Mouse (Mus musculus) CH12.LX (cell line): ENCODE data around the gene Itgav. TPM values are rescaled to one million over a fixed set of nuclear protein-coding genes. Genes with fewer than 3 reads are reported as not detected.

Source experiments
- DNase-seq: peaks from one replicate; pipeline ENCODE4 v3.0.0-alpha.2; 2013; ENCODE audit errors: extremely low read depth
- H3K27ac ChIP-seq: 2 replicates; pipeline ENCODE4 v1.5.1; 2012; ENCODE audit warnings: low read depth, mild to moderate bottlenecking, control low read depth, moderate library complexity; ENCODE audit not compliant: insufficient read depth
- H3K27me3 ChIP-seq: replicated peaks from 2 replicates; pipeline ENCODE3; 2012; ENCODE audit warnings: inconsistent platforms
- H3K36me3 ChIP-seq, 2 experiments: replicated peaks in 1 of 2; 2 replicates each; pipeline versions ENCODE3 to v1.6.1; 2012; ENCODE audit warnings: inconsistent platforms in 1 of 2, low read length in 1 of 2, mild to moderate bottlenecking in 1 of 2, mixed read lengths in 1 of 2, moderate library complexity in 1 of 2; ENCODE audit not compliant: control insufficient read depth in 1 of 2, insufficient read depth in 1 of 2
- H3K4me1 ChIP-seq, 2 experiments: 2 replicates each; pipeline ENCODE4 v1.6.1; 2012; ENCODE audit warnings: inconsistent platforms in 1 of 2, moderate library complexity in 1 of 2; ENCODE audit not compliant: insufficient read depth in 2 of 2, control insufficient read depth in 1 of 2
- H3K4me2 ChIP-seq: 2 replicates; pipeline ENCODE4 v1.6.1; 2012; ENCODE audit warnings: low read depth, mild to moderate bottlenecking, control low read depth; ENCODE audit not compliant: poor library complexity, insufficient read depth, severe bottlenecking
- H3K4me3 ChIP-seq, 3 experiments: fragments of 150-350 bp in 1 of 3; sonication (generic) in 1 of 3; replicated peaks in 1 of 3; 2 replicates each; pipeline versions ENCODE3 to v1.5.1; 2011 to 2012; ENCODE audit warnings: low read depth in 2 of 3, low read length in 2 of 3, mild to moderate bottlenecking in 2 of 3, moderate library complexity in 2 of 3, control low read depth in 1 of 3, improper control_type of control experiment in 1 of 3, inconsistent platforms in 1 of 3, mixed read lengths in 1 of 3; ENCODE audit not compliant: poor library complexity in 1 of 3
- H3K79me2 ChIP-seq: replicated peaks from 2 replicates; pipeline ENCODE4 v1.6.1; 2012; ENCODE audit warnings: mild to moderate bottlenecking, moderate library complexity; ENCODE audit not compliant: control insufficient read depth, poor library complexity, insufficient read depth, severe bottlenecking; ENCODE audit errors: extremely low read depth
- H3K9ac ChIP-seq: 2 replicates; pipeline ENCODE4 v1.6.1; 2012; ENCODE audit warnings: low read depth, mild to moderate bottlenecking, control low read depth, moderate library complexity; ENCODE audit not compliant: insufficient read depth
- H3K9me3 ChIP-seq: replicated peaks from 2 replicates; pipeline ENCODE3; 2012; ENCODE audit warnings: low read length, inconsistent platforms, mixed read lengths
- CHD2 ChIP-seq: IDR thresholded peaks from 2 replicates; pipeline ENCODE4 v1.6.1; 2011; ENCODE audit warnings: low read length, improper control_type of control experiment
- E2F4 ChIP-seq: IDR thresholded peaks from 2 replicates; pipeline ENCODE4 v1.6.1; 2011; ENCODE audit warnings: low read depth, low read length, improper control_type of control experiment; ENCODE audit not compliant: insufficient replicate concordance
- ELF1 ChIP-seq: IDR thresholded peaks from 2 replicates; pipeline ENCODE4 v1.6.1; 2014; ENCODE audit warnings: low read depth, mild to moderate bottlenecking, inconsistent platforms, low read length, improper control_type of control experiment
- GABPA ChIP-seq: IDR thresholded peaks from 2 replicates; pipeline ENCODE4 v1.6.1; 2012; ENCODE audit warnings: low read depth, low read length, improper control_type of control experiment, inconsistent platforms; ENCODE audit not compliant: insufficient replicate concordance
- HCFC1 ChIP-seq: IDR thresholded peaks from 2 replicates; pipeline ENCODE4 v1.6.1; 2012; ENCODE audit warnings: low read depth, mild to moderate bottlenecking, inconsistent platforms, low read length, improper control_type of control experiment
- IRF4 ChIP-seq: IDR thresholded peaks from 2 replicates; pipeline ENCODE4 v1.6.1; 2014; ENCODE audit warnings: low read depth, mild to moderate bottlenecking, inconsistent platforms, low read length, improper control_type of control experiment
- JUN ChIP-seq: IDR thresholded peaks from 2 replicates; pipeline ENCODE4 v1.6.1; 2011; ENCODE audit warnings: low read depth, mild to moderate bottlenecking, low read length, improper control_type of control experiment, moderate library complexity; ENCODE audit not compliant: insufficient read depth
- KAT2A ChIP-seq: IDR thresholded peaks from 2 replicates; pipeline ENCODE4 v1.6.1; 2012; ENCODE audit warnings: low read length, improper control_type of control experiment, inconsistent platforms; ENCODE audit not compliant: insufficient replicate concordance
- MAFK ChIP-seq: IDR thresholded peaks from 2 replicates; pipeline ENCODE4 v1.6.1; 2011; ENCODE audit warnings: low read length, improper control_type of control experiment; ENCODE audit not compliant: insufficient replicate concordance
- MAX ChIP-seq: IDR thresholded peaks from 2 replicates; pipeline ENCODE4 v1.6.1; 2011; ENCODE audit warnings: low read length, improper control_type of control experiment
- MEF2A ChIP-seq: IDR thresholded peaks from 2 replicates; pipeline ENCODE4 v1.6.1; 2014; ENCODE audit warnings: low read depth, mild to moderate bottlenecking, inconsistent platforms, low read length, improper control_type of control experiment, borderline replicate concordance
- NELFE ChIP-seq: IDR thresholded peaks from 2 replicates; pipeline ENCODE4 v1.6.1; 2011; ENCODE audit warnings: low read depth, low read length, improper control_type of control experiment
- NRF1 ChIP-seq: IDR thresholded peaks from 2 replicates; pipeline ENCODE4 v1.6.1; 2014; ENCODE audit warnings: low read depth, mild to moderate bottlenecking, inconsistent platforms, low read length, improper control_type of control experiment, moderate library complexity
- POLR2A ChIP-seq: IDR thresholded peaks from 2 replicates; pipeline ENCODE4 v1.6.1; 2011; ENCODE audit warnings: low read depth, mild to moderate bottlenecking, improper control_type of control experiment, low read length
- RAD21 ChIP-seq: IDR thresholded peaks from 2 replicates; pipeline ENCODE4 v1.6.1; 2011; ENCODE audit warnings: low read depth, mild to moderate bottlenecking, low read length, improper control_type of control experiment, moderate library complexity
- RCOR1 ChIP-seq: conservative IDR thresholded peaks from 2 replicates; pipeline ENCODE4 v1.6.1; 2012; ENCODE audit warnings: low read depth, mild to moderate bottlenecking, inconsistent platforms, low read length, improper control_type of control experiment
- SIN3A ChIP-seq: IDR thresholded peaks from 2 replicates; pipeline ENCODE4 v1.6.1; 2012; ENCODE audit warnings: low read length, improper control_type of control experiment, inconsistent platforms
- TBP ChIP-seq: conservative IDR thresholded peaks from 2 replicates; pipeline ENCODE4 v1.6.1; 2011; ENCODE audit warnings: low read depth, low read length, improper control_type of control experiment
- TCF12 ChIP-seq: IDR thresholded peaks from 2 replicates; pipeline ENCODE4 v1.6.1; 2014; ENCODE audit warnings: low read depth, mild to moderate bottlenecking, inconsistent platforms, low read length, improper control_type of control experiment
- UBTF ChIP-seq: IDR thresholded peaks from 2 replicates; pipeline ENCODE4 v1.6.1; 2012; ENCODE audit warnings: low read depth, mild to moderate bottlenecking, inconsistent platforms, low read length, improper control_type of control experiment, moderate library complexity
- USF1 ChIP-seq: IDR thresholded peaks from 2 replicates; pipeline ENCODE4 v1.6.1; 2014; ENCODE audit warnings: low read depth, mild to moderate bottlenecking, inconsistent platforms, low read length, improper control_type of control experiment
- USF2 ChIP-seq: conservative IDR thresholded peaks from 2 replicates; pipeline ENCODE4 v1.6.1; 2011; ENCODE audit warnings: low read depth, low read length, improper control_type of control experiment
- ZC3H11A ChIP-seq: IDR thresholded peaks from 2 replicates; pipeline ENCODE4 v1.6.1; 2012; ENCODE audit warnings: low read depth, mild to moderate bottlenecking, inconsistent platforms, low read length, improper control_type of control experiment
- ZKSCAN1 ChIP-seq: IDR thresholded peaks from 2 replicates; pipeline ENCODE4 v1.6.1; 2012; ENCODE audit warnings: low read depth, inconsistent platforms, low read length, improper control_type of control experiment, borderline replicate concordance
- ZNF384 ChIP-seq: IDR thresholded peaks from 2 replicates; pipeline ENCODE4 v1.6.1; 2012; ENCODE audit warnings: low read depth, low read length, improper control_type of control experiment, inconsistent platforms
- dilution Hi-C: fragments of 300-500 bp; cut with MboI; formaldehyde crosslinking; loops from 2 replicates; pipeline ENCODE4 v1.14.3; 2020; ENCODE audit warnings: low sequenced_read_pairs; ENCODE audit not compliant: extremely low pct_unique_long_range_greater_than_20kb, extremely low pct_ligation_motif_present
- in situ Hi-C: fragments of 300-500 bp; cut with MboI; formaldehyde crosslinking; loops from 3 replicates; pipeline ENCODE4 v1.14.3; 2019; ENCODE audit warnings: low sequenced_read_pairs, low pct_ligation_motif_present, low pct_unique_long_range_greater_than_20kb, mixed read lengths
- polyA plus RNA-seq: library from polyadenylated mRNA; unstranded; fragments of >175 nt; gene quantifications from 2 replicates; pipeline ENCODE4 v1.2.1, GENCODE M21; 2012; ENCODE audit warnings: low read depth; ENCODE audit not compliant: insufficient read length
- total RNA-seq, 2 experiments: library from RNA; depleted of rRNA; stranded (reverse); fragments of 300-350 nt in 1 of 2; fragments of >200 nt in 1 of 2; gene quantifications; 2 replicates each; pipeline ENCODE4 v1.2.3; 2012 to 2014

The Itgav gene
- total and polyA plus RNA-seq, 3 experiments = 16.2 to 28.2 (median 25.5) TPM

DNA sequence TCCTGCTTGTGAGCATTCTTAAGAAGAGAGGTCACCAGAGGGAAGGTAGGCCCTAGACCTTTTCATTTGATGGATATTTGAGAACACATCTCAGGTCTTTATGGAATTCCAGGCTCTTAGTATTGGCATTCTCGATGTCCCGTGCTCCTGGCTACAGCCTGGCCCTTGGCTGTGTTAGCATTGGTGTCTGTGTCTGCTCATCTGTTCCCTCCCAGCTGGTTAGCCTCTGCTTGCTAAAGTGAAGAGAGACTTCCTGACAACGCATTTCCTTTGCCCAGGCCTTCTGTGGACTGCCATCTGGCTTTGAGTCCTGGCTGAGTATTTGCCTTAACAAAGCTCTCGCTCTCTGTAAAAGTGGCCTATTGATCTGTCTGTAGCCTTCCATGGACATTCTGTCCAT lies 108.7 kb downstream of the Itgav start:
- Histone ChIP-seq H3K27ac (no peak overlapping the region), H3K36me3 (no peaks in the 10 kb centered on the region), H3K27me3 (no peaks in the 10 kb centered on the region), H3K79me2 (no peaks in the 10 kb centered on the region), H3K4me3 (no peak overlapping the region), H3K4me2 (no peak overlapping the region), H3K9me3 (no peaks in the 10 kb centered on the region), H3K9ac (no peak overlapping the region), H3K4me1 (no peaks in the 10 kb centered on the region)
- dilution Hi-C loops (no loop called here), in situ Hi-C loops (no loop called here)
- no peak for TF ChIP-seq ZNF384
- TF ChIP-seq GABPA = no peak
- TF ChIP-seq ZC3H11A = no peak
- no peak for TF ChIP-seq ELF1
- TF ChIP-seq MEF2A = no peak
- no peak for TF ChIP-seq USF1
- TF ChIP-seq IRF4 = no peak
- TF ChIP-seq KAT2A = no peak
- TF ChIP-seq NRF1 = no peak
- no peak for TF ChIP-seq TBP
- no peak for TF ChIP-seq TCF12
- no peak for TF ChIP-seq JUN
- TF ChIP-seq SIN3A = no peak
- TF ChIP-seq HCFC1 = no peak
- TF ChIP-seq MAX = no peak
- no peak for TF ChIP-seq MAFK
- DNase-seq = no peak

DNA sequence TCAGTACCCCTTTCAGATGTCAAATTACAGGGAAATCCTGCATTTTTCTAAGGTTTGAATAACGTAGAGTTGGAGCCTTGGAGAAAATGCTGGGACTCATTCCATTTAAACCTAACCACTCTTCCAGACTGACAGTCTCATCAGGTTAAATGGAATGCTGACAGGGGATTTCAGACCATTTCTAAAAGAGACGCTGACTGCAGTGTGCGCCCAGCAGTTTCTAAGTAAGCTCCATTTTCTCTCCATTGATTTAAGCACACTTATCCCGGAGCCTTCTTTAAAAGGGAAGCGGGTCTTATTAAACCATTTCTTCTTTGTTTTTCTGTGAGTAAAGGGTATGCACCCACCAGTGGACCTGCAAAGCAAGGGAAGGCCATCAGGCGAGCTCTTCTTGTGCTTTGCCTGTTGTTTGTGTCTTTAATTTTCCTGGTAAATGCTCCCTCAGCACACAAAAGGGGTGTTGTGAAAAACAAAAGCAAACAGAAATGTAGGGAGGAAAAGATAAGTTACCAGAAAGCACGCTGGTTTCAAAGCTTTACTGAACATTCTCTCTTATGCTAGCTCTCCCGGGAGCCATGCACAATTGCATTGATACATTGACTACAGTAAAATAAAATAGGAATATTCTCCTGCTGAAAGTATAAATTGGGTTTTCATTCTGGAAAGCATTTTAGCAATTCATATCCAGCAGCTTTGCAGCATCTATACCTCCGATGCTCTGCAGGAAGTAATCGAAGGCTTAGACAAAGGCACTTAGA lies 111.3 kb downstream of the Itgav start:
- Histone ChIP-seq H3K4me2 (no peak overlapping the region), H3K27ac (no peak overlapping the region), H3K27me3 (no peaks in the 10 kb centered on the region), H3K9me3 (peaks cover 2% of the 10 kb centered on the region), H3K4me3 (no peak overlapping the region), H3K9ac (no peak overlapping the region), H3K79me2 (no peaks in the 10 kb centered on the region), H3K36me3 (no peaks in the 10 kb centered on the region), H3K4me1 (no peaks in the 10 kb centered on the region)
- dilution Hi-C loops (no loop called here), in situ Hi-C loops (no loop called here)
- TF ChIP-seq GABPA (no peak), RAD21 (no peak), E2F4 (no peak), IRF4 (no peak), ZKSCAN1 (no peak), MAX (no peak), USF2 (no peak), JUN (no peak), UBTF (no peak), SIN3A (no peak), CHD2 (no peak), POLR2A (no peak), RCOR1 (no peak), ZNF384 (no peak), NELFE (no peak)
- no peak for DNase-seq
